Mouse (Mus musculus): ENCODE measurements around the gene Frmd8. TPM values are rescaled to one million over a fixed set of nuclear protein-coding genes. Genes with fewer than 3 reads are reported as not detected.
"Not testable (repeated sequence)": the region's sequence is repeated elsewhere in the genome, so short reads cannot be mapped to it uniquely, and the experiment has no call there.

Gene Frmd8
- total RNA-seq, 1 experiment from 2014 or later, result 32.8 TPM

- no peak for ATAC-seq (replicated peaks; ENCODE audit: insufficient number of reproducible peaks, low FRiP score, low TSS enrichment, poor library complexity, severe bottlenecking)
These were observed 14.1 kb upstream of the Frmd8 start for GRCm38 (mm10) chr19:5889211-5889610.

GRCm38 (mm10) chr19:5887234-5887815, 12.3 kb upstream of the Frmd8 start:
- ATAC-seq (replicated peaks; ENCODE audit: insufficient number of reproducible peaks, low FRiP score, low TSS enrichment, poor library complexity, severe bottlenecking), result no peak

- ATAC-seq (replicated peaks; ENCODE audit: insufficient number of reproducible peaks, low FRiP score, low TSS enrichment, poor library complexity, severe bottlenecking), result no peak
These were observed 10.8 kb upstream of the Frmd8 start for GRCm38 (mm10) chr19:5885838-5886237.

GRCm38 (mm10) chr19:5883935-5884334, 8.9 kb upstream of the Frmd8 start:
- no peak for ATAC-seq (replicated peaks; ENCODE audit: insufficient number of reproducible peaks, low FRiP score, low TSS enrichment, poor library complexity, severe bottlenecking)

- ATAC-seq (replicated peaks; ENCODE audit: insufficient number of reproducible peaks, low FRiP score, low TSS enrichment, poor library complexity, severe bottlenecking), result not testable (repeated sequence)
These were observed 7.0 kb upstream of the Frmd8 start for GRCm38 (mm10) chr19:5882079-5882478.

- ATAC-seq (replicated peaks; ENCODE audit: insufficient number of reproducible peaks, low FRiP score, low TSS enrichment, poor library complexity, severe bottlenecking), result no peak
These were observed 6.1 kb upstream of the Frmd8 start for GRCm38 (mm10) chr19:5881155-5881554.

GRCm38 (mm10) chr19:5879735-5880134, 4.7 kb upstream of the Frmd8 start:
- ATAC-seq (replicated peaks; ENCODE audit: insufficient number of reproducible peaks, low FRiP score, low TSS enrichment, poor library complexity, severe bottlenecking), result no peak

GRCm38 (mm10) chr19:5878916-5879315, 3.8 kb upstream of the Frmd8 start:
- no peak for ATAC-seq (replicated peaks; ENCODE audit: insufficient number of reproducible peaks, low FRiP score, low TSS enrichment, poor library complexity, severe bottlenecking)

- ATAC-seq (replicated peaks; ENCODE audit: insufficient number of reproducible peaks, low FRiP score, low TSS enrichment, poor library complexity, severe bottlenecking), result 0 out of 2 replicates have a peak, but pooled peaks have one; percentile 0
These were observed 3.3 kb upstream of the Frmd8 start for GRCm38 (mm10) chr19:5878362-5878722.

GRCm38 (mm10) chr19:5877618-5878361, 2.7 kb upstream of the Frmd8 start, which contains the start of gene Slc25a45:
Gene Slc25a45, plus strand, starts transcription at chr19:5877808.
- peak; percentile 60 for ATAC-seq (replicated peaks; ENCODE audit: insufficient number of reproducible peaks, low FRiP score, low TSS enrichment, poor library complexity, severe bottlenecking)

GRCm38 (mm10) chr19:5874391-5874968, 594 bp downstream of the Frmd8 start:
- no peak for ATAC-seq (replicated peaks; ENCODE audit: insufficient number of reproducible peaks, low FRiP score, low TSS enrichment, poor library complexity, severe bottlenecking)

- no peak for ATAC-seq (replicated peaks; ENCODE audit: insufficient number of reproducible peaks, low FRiP score, low TSS enrichment, poor library complexity, severe bottlenecking)
These were observed 2.0 kb downstream of the Frmd8 start for GRCm38 (mm10) chr19:5872931-5873556.

GRCm38 (mm10) chr19:5872528-5872927, 2.5 kb downstream of the Frmd8 start:
- ATAC-seq (replicated peaks; ENCODE audit: insufficient number of reproducible peaks, low FRiP score, low TSS enrichment, poor library complexity, severe bottlenecking), result no peak; the same call in 1 of the 2 replicates

GRCm38 (mm10) chr19:5871683-5872082, 3.4 kb downstream of the Frmd8 start:
- no peak for ATAC-seq (replicated peaks; ENCODE audit: insufficient number of reproducible peaks, low FRiP score, low TSS enrichment, poor library complexity, severe bottlenecking)

GRCm38 (mm10) chr19:5871273-5871672, 3.8 kb downstream of the Frmd8 start:
- ATAC-seq (replicated peaks; ENCODE audit: insufficient number of reproducible peaks, low FRiP score, low TSS enrichment, poor library complexity, severe bottlenecking), result no peak

- ATAC-seq (replicated peaks; ENCODE audit: insufficient number of reproducible peaks, low FRiP score, low TSS enrichment, poor library complexity, severe bottlenecking), result no peak
These were observed 7.0 kb downstream of the Frmd8 start for GRCm38 (mm10) chr19:5868096-5868495.

GRCm38 (mm10) chr19:5864710-5865398, 10.2 kb downstream of the Frmd8 start:
- ATAC-seq (replicated peaks; ENCODE audit: insufficient number of reproducible peaks, low FRiP score, low TSS enrichment, poor library complexity, severe bottlenecking), result no peak

- no peak for ATAC-seq (replicated peaks; ENCODE audit: insufficient number of reproducible peaks, low FRiP score, low TSS enrichment, poor library complexity, severe bottlenecking)
These were observed 11.3 kb downstream of the Frmd8 start for GRCm38 (mm10) chr19:5863776-5864175.
